Mouse (Mus musculus) embryonic facial prominence, embryonic 13.5 days (tissue): ENCODE measurements around the gene Gm10192. TPM values are rescaled to one million over a fixed set of nuclear protein-coding genes. Genes with fewer than 3 reads are reported as not detected.
"Not testable (repeated sequence)": the region's sequence is repeated elsewhere in the genome, so short reads cannot be mapped to it uniquely, and the experiment has no call there.

Experiments used
- ATAC-seq: fragments of 200-750 bp; cut with Nextera tagmentation; 2 replicates; pipeline ENCODE4 v1.8.0; 2017; ENCODE audit warnings: low read depth; ENCODE audit not compliant: insufficient number of reproducible peaks, insufficient read depth, low FRiP score, low TSS enrichment
- H3K27ac ChIP-seq: fragments of 300-500 bp; sonication (generic); 2 replicates; pipeline ENCODE4 v1.5.1; 2015; ENCODE audit warnings: moderate library complexity, mild to moderate bottlenecking, inconsistent platforms
- H3K27me3 ChIP-seq: fragments of 300-500 bp; sonication (generic); 2 replicates; pipeline ENCODE4 v1.6.1; 2015; ENCODE audit warnings: mild to moderate bottlenecking, inconsistent platforms
- H3K36me3 ChIP-seq: fragments of 300-500 bp; sonication (generic); 2 replicates; pipeline ENCODE4 v1.6.1; 2015; ENCODE audit warnings: mild to moderate bottlenecking, inconsistent platforms
- H3K4me1 ChIP-seq: fragments of 300-500 bp; sonication (generic); 2 replicates; pipeline ENCODE4 v1.6.1; 2015; ENCODE audit warnings: inconsistent platforms
- H3K4me2 ChIP-seq: fragments of 300-500 bp; sonication (generic); 2 replicates; pipeline ENCODE4 v1.6.1; 2015; ENCODE audit warnings: moderate library complexity, mild to moderate bottlenecking, inconsistent platforms
- H3K4me3 ChIP-seq: fragments of 300-500 bp; sonication (generic); 2 replicates; pipeline ENCODE4 v1.5.1; 2015; ENCODE audit warnings: mild to moderate bottlenecking, inconsistent platforms
- H3K9ac ChIP-seq: fragments of 300-500 bp; sonication (generic); 2 replicates; pipeline ENCODE4 v1.6.1; 2015; ENCODE audit warnings: mild to moderate bottlenecking, inconsistent platforms
- H3K9me3 ChIP-seq: fragments of 300-500 bp; sonication (generic); 2 replicates; pipeline ENCODE4 v1.6.1; 2016; ENCODE audit warnings: inconsistent platforms
- WGBS: fragments of 180-500 bp; shearing (Covaris S2); methylation state at CpG from one replicate; pipeline ENCODE4 v1.1.7; 2015; ENCODE audit warnings: mixed read lengths; 5-methylcytosine and 5-hydroxymethylcytosine counted together
- polyA plus RNA-seq: library from polyadenylated mRNA; unstranded; fragments of >200 nt; fragmentation: Nextera tagmentation; extraction: Ambion mirVana; gene quantifications from 2 replicates; pipeline ENCODE4 v1.2.1, GENCODE M21; 2015

The Gm10192 gene
- polyA plus RNA-seq: not detected in 2 replicates

GRCm38 (mm10) chr4:97183066-97183465 is at the start of gene Gm10192:
Gene Gm10192 (minus strand): TSS chr4:97183166.
- H3K27ac ChIP-seq, H3K9me3 ChIP-seq, H3K27me3 ChIP-seq, H3K4me1 ChIP-seq, H3K4me2 ChIP-seq, H3K36me3 ChIP-seq, H3K9ac ChIP-seq, H3K4me3 ChIP-seq, ATAC-seq: not testable (repeated sequence)

DNA sequence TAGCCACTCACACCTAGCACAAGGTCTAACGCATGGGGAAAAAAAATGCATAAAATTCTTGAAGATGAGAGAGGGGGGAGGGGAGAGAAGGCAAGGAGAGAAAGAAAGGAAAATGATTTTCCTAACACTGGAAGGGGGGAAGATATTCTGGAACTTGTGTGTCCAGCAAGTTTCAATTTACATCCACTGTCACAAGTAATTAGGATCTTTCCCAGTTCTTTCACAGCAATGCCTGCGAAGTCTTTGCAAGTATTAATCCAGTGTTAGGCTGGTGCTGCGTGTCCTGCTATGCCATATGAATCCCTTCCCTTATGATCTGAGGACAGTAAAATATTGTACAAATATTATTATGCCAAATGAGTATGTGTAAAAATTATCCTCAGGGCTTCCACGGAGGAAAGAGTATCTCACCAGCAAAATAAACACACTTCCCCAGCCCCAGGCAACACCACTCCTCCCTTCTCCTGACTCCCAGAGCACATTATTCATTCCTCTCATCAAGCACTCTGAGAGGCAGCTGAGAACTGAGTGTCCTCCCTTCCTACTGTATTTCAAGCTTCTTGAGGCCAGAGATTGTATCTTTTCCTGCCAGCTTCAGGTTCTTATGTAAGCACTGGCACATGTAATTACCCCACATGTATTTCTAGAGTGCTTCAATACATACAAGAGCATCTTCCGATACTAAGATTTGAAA is 47.6 kb upstream of the Gm10192 start:
- Histone ChIP-seq H3K9me3 (no peaks in the 10 kb centered on the region), H3K27me3 (no peaks in the 10 kb centered on the region), H3K27ac (no peak overlapping the region), H3K4me3 (no peak overlapping the region), H3K9ac (no peak overlapping the region), H3K36me3 (no peaks in the 10 kb centered on the region), H3K4me1 (0 out of 2 replicates have a peak, but pooled peaks cover 8% of the 10 kb centered on the region), H3K4me2 (no peak overlapping the region)
- WGBS: 40% methylated on average over 5 of the region's 5 CpGs
- no peak for ATAC-seq

DNA sequence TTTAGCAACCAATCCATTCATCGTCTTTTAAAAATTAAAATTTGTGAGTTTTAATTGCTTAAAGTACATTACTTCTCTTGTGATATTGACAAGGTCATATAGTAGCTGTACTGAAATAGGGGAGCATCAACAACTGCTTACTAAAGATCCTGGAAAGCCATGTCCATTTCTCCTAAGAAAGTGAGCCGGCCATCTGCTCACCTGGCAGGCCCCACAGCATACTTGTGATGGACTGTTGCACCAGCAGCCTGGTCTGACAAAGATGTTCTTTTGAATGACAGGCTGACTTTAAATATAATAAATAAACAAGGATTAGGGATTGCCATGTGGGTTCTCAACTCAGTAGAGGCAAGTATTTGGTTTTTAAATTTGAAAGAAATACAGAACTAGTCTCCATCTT is 36.7 kb upstream of the Gm10192 start:
- no peak overlapping the region for H3K4me2 ChIP-seq
- ATAC-seq: no peak
- no peak overlapping the region for H3K9ac ChIP-seq
- H3K27ac ChIP-seq: no peak overlapping the region
- no peaks in the 10 kb centered on the region for H3K4me1 ChIP-seq
- WGBS: 89% methylated on average over 2 of the region's 2 CpGs
- H3K36me3 ChIP-seq: no peaks in the 10 kb centered on the region
- H3K27me3 ChIP-seq: no peaks in the 10 kb centered on the region
- no peak overlapping the region for H3K4me3 ChIP-seq
- H3K9me3 ChIP-seq: no peaks in the 10 kb centered on the region

GRCm38 (mm10) chr4:97217906-97218305 is 34.9 kb upstream of the Gm10192 start:
- Histone ChIP-seq H3K4me3 (no peak overlapping the region), H3K9me3 (no peaks in the 10 kb centered on the region), H3K4me2 (no peak overlapping the region), H3K4me1 (no peaks in the 10 kb centered on the region), H3K9ac (no peak overlapping the region), H3K27me3 (no peaks in the 10 kb centered on the region), H3K36me3 (no peaks in the 10 kb centered on the region), H3K27ac (no peak overlapping the region)
- no peak for ATAC-seq
- 74% methylated on average over 1 of the region's 1 CpGs for WGBS

- Histone ChIP-seq H3K27me3 (no peaks in the 10 kb centered on the region), H3K4me2 (no peak overlapping the region), H3K27ac (no peak overlapping the region), H3K9ac (no peak overlapping the region), H3K4me1 (no peaks in the 10 kb centered on the region), H3K9me3 (no peaks in the 10 kb centered on the region), H3K36me3 (no peaks in the 10 kb centered on the region), H3K4me3 (no peak overlapping the region)
- ATAC-seq: no peak
These were observed 29.5 kb upstream of the Gm10192 start for GRCm38 (mm10) chr4:97212514-97212913.

DNA sequence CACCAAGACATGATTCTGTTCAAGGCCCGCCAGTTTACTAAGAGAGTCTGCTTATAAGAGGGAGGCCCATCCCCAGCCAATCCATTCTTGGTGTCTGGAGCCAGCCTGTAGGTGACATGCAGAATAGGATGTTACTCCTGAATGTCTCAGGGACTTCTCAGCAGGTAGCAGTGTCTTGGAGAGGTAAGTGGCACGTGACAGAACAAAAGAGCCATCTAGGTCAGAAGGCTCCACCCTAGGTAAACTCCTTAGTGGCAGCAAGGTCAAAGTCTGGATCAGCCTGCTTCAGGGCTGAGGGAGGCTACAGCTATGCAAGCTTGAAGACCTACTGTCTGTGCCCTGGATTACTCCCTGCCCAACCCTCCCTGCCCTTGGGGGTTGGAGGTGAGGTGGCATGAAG is 20.0 kb upstream of the Gm10192 start:
- H3K9me3 ChIP-seq, H3K4me3 ChIP-seq, H3K4me2 ChIP-seq, H3K27me3 ChIP-seq, H3K9ac ChIP-seq, H3K36me3 ChIP-seq, H3K27ac ChIP-seq, H3K4me1 ChIP-seq, ATAC-seq: not testable (repeated sequence)
- WGBS: 61% methylated on average over 2 of the region's 2 CpGs

- ATAC-seq: no peak
- 32% methylated on average over 4 of the region's 4 CpGs for WGBS
These were observed 10.2 kb upstream of the Gm10192 start for GRCm38 (mm10) chr4:97193176-97193575.

DNA sequence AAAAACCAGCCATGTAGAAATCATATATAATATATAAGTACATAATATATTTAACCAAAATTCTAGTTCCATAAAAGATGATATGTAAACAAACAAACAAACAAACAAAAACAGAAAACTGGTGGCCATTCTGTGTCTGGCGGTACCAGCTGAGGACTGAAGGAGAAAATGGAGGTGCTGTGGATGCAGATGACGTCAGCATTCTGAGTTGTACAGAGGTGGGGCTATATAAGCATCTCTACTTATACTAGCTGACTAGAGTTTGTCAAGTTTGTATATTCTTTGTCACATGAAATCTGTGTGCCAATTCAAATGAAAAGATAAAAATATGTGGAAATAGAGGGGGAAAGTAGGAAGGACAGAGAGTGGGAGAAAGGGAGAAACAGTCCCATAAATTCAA is 9.6 kb upstream of the Gm10192 start:
- no peaks in the 10 kb centered on the region for H3K27me3 ChIP-seq
- ATAC-seq: no peak
- H3K9me3 ChIP-seq: no peaks in the 10 kb centered on the region
- no peak overlapping the region for H3K9ac ChIP-seq
- no peak overlapping the region for H3K27ac ChIP-seq
- no peaks in the 10 kb centered on the region for H3K4me1 ChIP-seq
- H3K4me2 ChIP-seq: no peak overlapping the region
- 83% methylated on average over 2 of the region's 2 CpGs for WGBS
- no peak overlapping the region for H3K4me3 ChIP-seq
- no peaks in the 10 kb centered on the region for H3K36me3 ChIP-seq

More at GRCm38 (mm10) chr4:97193176-97193575, 10.2 kb upstream of the Gm10192 start:
- H3K4me1 ChIP-seq: no peaks in the 10 kb centered on the region
- H3K4me3 ChIP-seq: no peak overlapping the region
- H3K27ac ChIP-seq: no peak overlapping the region
- no peak overlapping the region for H3K9ac ChIP-seq
- no peaks in the 10 kb centered on the region for H3K36me3 ChIP-seq
- H3K9me3 ChIP-seq: no peaks in the 10 kb centered on the region
- H3K4me2 ChIP-seq: no peak overlapping the region
- H3K27me3 ChIP-seq: no peaks in the 10 kb centered on the region

GRCm38 (mm10) chr4:97180396-97180795 is 2.6 kb downstream of the Gm10192 start:
- no peaks in the 10 kb centered on the region for H3K36me3 ChIP-seq
- H3K9me3 ChIP-seq: no peaks in the 10 kb centered on the region
- H3K4me3 ChIP-seq: no peak overlapping the region
- no peak overlapping the region for H3K9ac ChIP-seq
- no peak overlapping the region for H3K4me2 ChIP-seq
- 64% methylated on average over 2 of the region's 2 CpGs for WGBS
- no peak for ATAC-seq
- no peaks in the 10 kb centered on the region for H3K27me3 ChIP-seq
- H3K4me1 ChIP-seq: no peaks in the 10 kb centered on the region
- H3K27ac ChIP-seq: no peak overlapping the region

DNA sequence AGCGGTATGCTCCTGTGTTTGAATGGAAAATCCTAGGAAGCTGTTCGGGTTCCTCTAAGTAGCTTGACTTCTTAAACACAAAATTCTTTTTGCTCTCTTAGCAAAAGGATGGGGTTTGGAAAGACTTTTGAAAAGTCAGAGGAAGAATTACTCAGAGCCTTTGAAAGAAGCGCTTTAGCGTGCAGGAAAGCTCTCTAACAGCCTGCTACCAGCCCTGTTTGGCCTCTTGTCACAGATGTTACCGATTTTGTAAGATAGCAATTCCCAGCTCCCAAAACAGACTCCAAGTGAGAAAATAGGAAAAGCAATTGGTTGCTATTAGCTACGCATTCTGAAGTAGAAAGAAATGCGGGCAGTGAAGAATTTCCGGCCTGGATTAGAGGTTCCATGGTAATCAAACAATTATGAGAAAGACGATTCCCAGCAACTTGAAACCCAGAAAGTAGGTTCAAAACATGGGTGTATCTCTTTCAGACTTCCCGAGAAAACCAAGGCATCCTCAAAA is 26.1 kb downstream of the Gm10192 start:
- WGBS: 14% methylated on average over 10 of the region's 10 CpGs
- Histone ChIP-seq H3K4me1 (peaks cover 15% of the 10 kb centered on the region), H3K36me3 (no peaks in the 10 kb centered on the region), H3K9ac (no peak overlapping the region), H3K27me3 (peaks cover 38% of the 10 kb centered on the region), H3K4me2 (peak overlapping the region; percentile 35), H3K4me3 (no peak overlapping the region), H3K27ac (no peak overlapping the region), H3K9me3 (no peaks in the 10 kb centered on the region)
- no peak for ATAC-seq

- no peak overlapping the region for H3K9ac ChIP-seq
- peaks cover 38% of the 10 kb centered on the region for H3K27me3 ChIP-seq
- 38% methylated on average over 3 of the region's 3 CpGs for WGBS
- no peak for ATAC-seq
- H3K4me1 ChIP-seq: peaks cover 15% of the 10 kb centered on the region
- no peak overlapping the region; the same call in 1 of the 2 replicates for H3K4me2 ChIP-seq
- H3K36me3 ChIP-seq: no peaks in the 10 kb centered on the region
- no peaks in the 10 kb centered on the region for H3K9me3 ChIP-seq
- H3K4me3 ChIP-seq: no peak overlapping the region
- H3K27ac ChIP-seq: no peak overlapping the region
These were observed 26.9 kb downstream of the Gm10192 start for GRCm38 (mm10) chr4:97156084-97156483.

- H3K36me3 ChIP-seq: no peaks in the 10 kb centered on the region
- ATAC-seq: no peak
- peaks cover 31% of the 10 kb centered on the region for H3K27me3 ChIP-seq
- H3K4me3 ChIP-seq: no peak overlapping the region
- peaks cover 15% of the 10 kb centered on the region for H3K4me1 ChIP-seq
- H3K4me2 ChIP-seq: no peak overlapping the region
- no peaks in the 10 kb centered on the region for H3K9me3 ChIP-seq
- H3K27ac ChIP-seq: no peak overlapping the region
- H3K9ac ChIP-seq: no peak overlapping the region
These were observed 29.4 kb downstream of the Gm10192 start for GRCm38 (mm10) chr4:97153554-97153953.
